Mouse (Mus musculus): Measurements from ENCODE around the gene Pigs. TPM values are rescaled to one million over a fixed set of nuclear protein-coding genes. Genes with fewer than 3 reads are reported as not detected.

Pigs gene
- 80.8 and 85.9 TPM in 2 replicates for polyA plus RNA-seq (2012; ENCODE audit: insufficient read depth, insufficient read length, missing spikeins)

GRCm38 (mm10) chr11:78327634-78328511 is at the start of gene Pigs:
Pigs (plus strand) TSS chr11:78328415.
- TF ChIP-seq CTCF (IDR thresholded peaks at IDR 0.05; ENCODE audit: low read depth, low read length) (0 out of 2 replicates have a peak, but pooled peaks have one; percentile 16), POLR2A (IDR thresholded peaks at IDR 0.05; ENCODE audit: borderline replicate concordance, low read depth, low read length) (no peak)
- Histone ChIP-seq H3K27ac (ENCODE audit: insufficient read depth, low read depth, low read length) (peak within 1 kb of the TSS; percentile 32; the same call in 1 of the 2 replicates), H3K4me1 (ENCODE audit: control insufficient read depth, insufficient read depth, low read length) (peaks cover 16% of the 10 kb centered on the region), H3K4me3 (ENCODE audit: insufficient read depth, low read length) (peak within 1 kb of the TSS; percentile 66)

- no peak overlapping the region for H3K27ac ChIP-seq (ENCODE audit: insufficient read depth, low read depth, low read length)
- TF ChIP-seq CTCF (IDR thresholded peaks at IDR 0.05; ENCODE audit: low read depth, low read length) (no peak), POLR2A (IDR thresholded peaks at IDR 0.05; ENCODE audit: borderline replicate concordance, low read depth, low read length) (no peak)
- peaks cover 14% of the 10 kb centered on the region for H3K4me1 ChIP-seq (ENCODE audit: control insufficient read depth, insufficient read depth, low read length)
- H3K4me3 ChIP-seq (ENCODE audit: insufficient read depth, low read length), result no peak overlapping the region
Observed at GRCm38 (mm10) chr11:78278853-78279252, 49.4 kb upstream of the Pigs start.

GRCm38 (mm10) chr11:78279586-78279985 is 48.6 kb upstream of the Pigs start:
- Histone ChIP-seq H3K27ac (ENCODE audit: insufficient read depth, low read depth, low read length) (no peak overlapping the region), H3K4me1 (ENCODE audit: control insufficient read depth, insufficient read depth, low read length) (peaks cover 14% of the 10 kb centered on the region), H3K4me3 (ENCODE audit: insufficient read depth, low read length) (no peak overlapping the region)
- TF ChIP-seq POLR2A (IDR thresholded peaks at IDR 0.05; ENCODE audit: borderline replicate concordance, low read depth, low read length) (no peak), CTCF (IDR thresholded peaks at IDR 0.05; ENCODE audit: low read depth, low read length) (no peak)

- TF ChIP-seq POLR2A (IDR thresholded peaks at IDR 0.05; ENCODE audit: borderline replicate concordance, low read depth, low read length), result no peak
- TF ChIP-seq CTCF (IDR thresholded peaks at IDR 0.05; ENCODE audit: low read depth, low read length), result no peak
- H3K4me1 ChIP-seq (ENCODE audit: control insufficient read depth, insufficient read depth, low read length), result no peaks in the 10 kb centered on the region
- no peak overlapping the region for H3K4me3 ChIP-seq (ENCODE audit: insufficient read depth, low read length)
- no peak overlapping the region for H3K27ac ChIP-seq (ENCODE audit: insufficient read depth, low read depth, low read length)
Observed at GRCm38 (mm10) chr11:78289146-78289763, 39.0 kb upstream of the Pigs start.

GRCm38 (mm10) chr11:78290654-78291053 is 37.6 kb upstream of the Pigs start, which contains the start of gene BC030499:
BC030499 (plus strand) TSS chr11:78290841.
- TF ChIP-seq POLR2A (IDR thresholded peaks at IDR 0.05; ENCODE audit: borderline replicate concordance, low read depth, low read length) (no peak), CTCF (IDR thresholded peaks at IDR 0.05; ENCODE audit: low read depth, low read length) (no peak)
- Histone ChIP-seq H3K4me1 (ENCODE audit: control insufficient read depth, insufficient read depth, low read length) (no peaks in the 10 kb centered on the region), H3K27ac (ENCODE audit: insufficient read depth, low read depth, low read length) (no peak within 1 kb of the TSS), H3K4me3 (ENCODE audit: insufficient read depth, low read length) (no peak within 1 kb of the TSS)

GRCm38 (mm10) chr11:78294585-78294984 is 33.6 kb upstream of the Pigs start:
- H3K4me1 ChIP-seq (ENCODE audit: control insufficient read depth, insufficient read depth, low read length), result no peaks in the 10 kb centered on the region
- H3K27ac ChIP-seq (ENCODE audit: insufficient read depth, low read depth, low read length), result no peak overlapping the region
- TF ChIP-seq POLR2A (IDR thresholded peaks at IDR 0.05; ENCODE audit: borderline replicate concordance, low read depth, low read length) (no peak), CTCF (IDR thresholded peaks at IDR 0.05; ENCODE audit: low read depth, low read length) (no peak)
- H3K4me3 ChIP-seq (ENCODE audit: insufficient read depth, low read length), result no peak overlapping the region

GRCm38 (mm10) chr11:78300917-78301316 is 27.3 kb upstream of the Pigs start:
- TF ChIP-seq POLR2A (IDR thresholded peaks at IDR 0.05; ENCODE audit: borderline replicate concordance, low read depth, low read length), result no peak
- TF ChIP-seq CTCF (IDR thresholded peaks at IDR 0.05; ENCODE audit: low read depth, low read length), result no peak
- Histone ChIP-seq H3K4me3 (ENCODE audit: insufficient read depth, low read length) (peak overlapping the region; percentile 47), H3K27ac (ENCODE audit: insufficient read depth, low read depth, low read length) (no peak overlapping the region), H3K4me1 (ENCODE audit: control insufficient read depth, insufficient read depth, low read length) (peaks cover 15% of the 10 kb centered on the region)

- Histone ChIP-seq H3K27ac (ENCODE audit: insufficient read depth, low read depth, low read length) (peak within 1 kb of the TSS; percentile 15; the same call in 1 of the 2 replicates), H3K4me1 (ENCODE audit: control insufficient read depth, insufficient read depth, low read length) (peaks cover 18% of the 10 kb centered on the region), H3K4me3 (ENCODE audit: insufficient read depth, low read length) (peak within 1 kb of the TSS; percentile 91)
- TF ChIP-seq POLR2A (IDR thresholded peaks at IDR 0.05; ENCODE audit: borderline replicate concordance, low read depth, low read length) (no peak), CTCF (IDR thresholded peaks at IDR 0.05; ENCODE audit: low read depth, low read length) (0 out of 2 replicates have a peak, but pooled peaks have one; percentile 7)
Observed at GRCm38 (mm10) chr11:78301357-78302084, 26.7 kb upstream of the Pigs start, which contains the start of gene Spag5. Spag5 (plus strand) TSS chr11:78301529.

- TF ChIP-seq CTCF (IDR thresholded peaks at IDR 0.05; ENCODE audit: low read depth, low read length) (no peak), POLR2A (IDR thresholded peaks at IDR 0.05; ENCODE audit: borderline replicate concordance, low read depth, low read length) (no peak)
- H3K4me1 ChIP-seq (ENCODE audit: control insufficient read depth, insufficient read depth, low read length), result peaks cover 21% of the 10 kb centered on the region
- H3K27ac ChIP-seq (ENCODE audit: insufficient read depth, low read depth, low read length), result no peak overlapping the region
- no peak overlapping the region for H3K4me3 ChIP-seq (ENCODE audit: insufficient read depth, low read length)
Observed at GRCm38 (mm10) chr11:78305272-78305671, 22.9 kb upstream of the Pigs start.

Measured in bone marrow macrophage, adult 2 months (primary cell).